Mouse (Mus musculus) liver, embryonic 15.5 days (tissue): ENCODE data around the gene Tmem176a. TPM values are rescaled to one million over a fixed set of nuclear protein-coding genes. Genes with fewer than 3 reads are reported as not detected.
"Not testable (repeated sequence)": the region's sequence is repeated elsewhere in the genome, so short reads cannot be mapped to it uniquely, and the experiment has no call there.

ENCODE experiments used
- ATAC-seq: fragments of 200-750 bp; cut with Nextera tagmentation; 2 replicates; pipeline ENCODE4 v1.8.0; 2017; ENCODE audit warnings: moderate number of reproducible peaks, mild to moderate bottlenecking, moderate library complexity; ENCODE audit not compliant: insufficient read depth
- H3K27ac ChIP-seq: fragments of 300-500 bp; sonication (generic); replicated peaks from 2 replicates; pipeline ENCODE4 v1.5.1; 2015; ENCODE audit warnings: mild to moderate bottlenecking, inconsistent platforms
- H3K27me3 ChIP-seq: fragments of 300-500 bp; sonication (generic); 2 replicates; pipeline ENCODE4 v1.6.1; 2015; ENCODE audit warnings: mild to moderate bottlenecking, inconsistent platforms
- H3K36me3 ChIP-seq: fragments of 300-500 bp; sonication (generic); replicated peaks from 2 replicates; pipeline ENCODE4 v1.6.1; 2015; ENCODE audit warnings: moderate library complexity, mild to moderate bottlenecking, inconsistent platforms
- H3K4me1 ChIP-seq: fragments of 300-500 bp; sonication (generic); replicated peaks from 2 replicates; pipeline ENCODE4 v1.6.1; 2015; ENCODE audit warnings: inconsistent platforms
- H3K4me2 ChIP-seq: fragments of 300-500 bp; sonication (generic); 2 replicates; pipeline ENCODE4 v1.6.1; 2015; ENCODE audit warnings: moderate library complexity, mild to moderate bottlenecking, inconsistent platforms
- H3K4me3 ChIP-seq: fragments of 300-500 bp; sonication (generic); replicated peaks from 2 replicates; pipeline ENCODE4 v1.5.1; 2015; ENCODE audit warnings: mild to moderate bottlenecking, inconsistent platforms
- H3K9ac ChIP-seq: fragments of 300-500 bp; sonication (generic); 2 replicates; pipeline ENCODE4 v1.6.1; 2015; ENCODE audit warnings: moderate library complexity, mild to moderate bottlenecking, inconsistent platforms
- H3K9me3 ChIP-seq: fragments of 300-500 bp; sonication (generic); replicated peaks from 2 replicates; pipeline ENCODE4 v1.6.1; 2016; ENCODE audit warnings: inconsistent platforms
- WGBS: fragments of 180-500 bp; shearing (Covaris S2); methylation state at CpG from one replicate; pipeline ENCODE4 v1.1.7; 2015; ENCODE audit warnings: mixed read lengths; ENCODE audit not compliant: insufficient replicate concordance; 5-methylcytosine and 5-hydroxymethylcytosine counted together
- polyA plus RNA-seq: library from polyadenylated mRNA; unstranded; fragments of >200 nt; fragmentation: Nextera tagmentation; extraction: Ambion mirVana; gene quantifications from 2 replicates; pipeline ENCODE4 v1.2.1, GENCODE M21; 2015

Gene Tmem176a
- polyA plus RNA-seq, result 119 and 143 TPM in 2 replicates

GRCm38 (mm10) chr6:48840371-48840969, at the start of gene Tmem176a:
TSS of gene Tmem176a (plus strand) at chr6:48840919.
- Histone ChIP-seq H3K36me3 (no peaks in the 10 kb centered on the region; the same call in 1 of the 2 replicates), H3K9me3 (no peaks in the 10 kb centered on the region), H3K4me2 (peak within 1 kb of the TSS; percentile 55), H3K4me1 (peaks cover 10% of the 10 kb centered on the region; the same call in 1 of the 2 replicates), H3K9ac (peak within 1 kb of the TSS; percentile 6; the same call in 1 of the 2 replicates), H3K27ac (peak within 1 kb of the TSS; percentile 68), H3K27me3 (no peaks in the 10 kb centered on the region), H3K4me3 (peak within 1 kb of the TSS; percentile 44)
- WGBS, result 15% methylated on average over 7 of the region's 7 CpGs
- ATAC-seq, result peak; percentile 54

DNA sequence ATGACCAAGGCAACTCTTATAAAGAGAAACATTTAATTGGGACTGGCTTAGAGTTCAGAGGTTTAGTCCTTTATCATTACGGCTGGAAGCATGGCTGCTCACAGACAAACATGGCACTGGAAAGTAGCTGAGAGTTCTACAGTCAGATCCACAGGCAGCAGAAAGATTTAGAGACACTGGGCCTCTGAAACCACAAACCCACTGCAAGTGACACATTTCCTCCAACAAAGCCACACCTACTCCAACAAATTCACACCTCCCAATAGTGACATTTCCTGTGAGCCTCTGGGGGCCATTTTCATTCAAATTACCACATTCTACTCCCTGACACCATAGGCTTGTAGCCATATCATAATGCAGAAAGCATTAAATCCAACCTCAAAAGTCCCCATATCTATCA, 38.8 kb upstream of the Tmem176a start:
- H3K27me3 ChIP-seq, result no peaks in the 10 kb centered on the region
- WGBS, result 13% methylated on average over 1 of the region's 1 CpGs
- H3K4me2 ChIP-seq, result no peak overlapping the region
- no peaks in the 10 kb centered on the region for H3K36me3 ChIP-seq
- no peak overlapping the region for H3K4me3 ChIP-seq
- no peaks in the 10 kb centered on the region for H3K4me1 ChIP-seq
- H3K9me3 ChIP-seq, result no peaks in the 10 kb centered on the region
- no peak overlapping the region for H3K27ac ChIP-seq
- ATAC-seq, result no peak
- no peak overlapping the region for H3K9ac ChIP-seq

DNA sequence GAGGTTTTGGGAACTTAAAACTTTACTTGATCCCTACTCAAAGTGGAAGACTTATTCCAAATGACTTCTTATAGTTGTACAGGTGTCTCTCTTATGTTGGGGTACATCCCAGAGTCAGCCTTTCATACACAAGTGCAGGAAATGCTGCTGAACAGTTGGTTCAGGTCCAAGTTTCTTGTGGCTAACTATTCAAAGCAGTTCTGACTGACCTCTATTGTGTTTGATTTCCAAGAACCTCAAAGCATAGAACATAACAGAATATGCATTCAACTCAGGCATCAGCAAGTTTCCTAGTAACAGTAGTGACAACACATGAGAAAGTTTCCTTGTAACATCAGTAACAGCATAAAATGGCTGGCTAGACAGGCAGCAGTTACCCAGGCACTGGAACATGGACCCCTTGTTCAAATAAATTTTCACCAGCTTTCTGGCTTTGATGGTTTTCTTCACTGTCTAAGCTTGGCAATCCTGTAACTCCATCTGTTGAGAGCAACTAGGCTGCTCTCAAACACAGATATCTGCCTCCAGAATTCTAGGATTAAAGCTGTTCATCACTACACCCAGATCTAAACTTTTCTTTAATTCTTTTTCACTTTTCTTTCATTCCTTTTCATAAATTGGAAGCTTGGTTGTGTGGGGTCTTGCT, 37.2 kb upstream of the Tmem176a start:
- H3K27me3 ChIP-seq, result no peaks in the 10 kb centered on the region
- no peak for ATAC-seq
- H3K9me3 ChIP-seq, result no peaks in the 10 kb centered on the region
- no peaks in the 10 kb centered on the region for H3K36me3 ChIP-seq
- H3K27ac ChIP-seq, result no peak overlapping the region
- H3K9ac ChIP-seq, result no peak overlapping the region
- H3K4me1 ChIP-seq, result no peaks in the 10 kb centered on the region
- no peak overlapping the region for H3K4me3 ChIP-seq
- H3K4me2 ChIP-seq, result no peak overlapping the region

DNA sequence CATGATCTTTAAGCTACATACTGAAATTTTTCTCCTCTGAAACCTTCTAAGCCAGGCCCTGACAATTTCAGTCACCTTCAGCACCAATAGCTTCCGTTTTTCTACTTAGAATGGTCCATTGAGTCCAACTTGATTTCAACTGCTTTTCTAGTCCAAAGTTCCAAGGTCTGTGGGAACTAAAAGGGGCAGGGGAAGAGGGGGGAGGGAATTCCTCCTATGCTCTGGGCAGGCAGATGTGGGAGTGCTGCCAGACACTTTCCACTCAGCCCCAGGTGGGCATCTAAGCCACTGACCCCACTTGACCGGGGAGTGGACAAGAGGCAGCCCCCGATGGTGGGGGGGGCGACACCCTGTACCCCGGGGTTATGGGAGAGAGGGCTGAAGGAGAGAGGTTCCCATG, 36.4 kb upstream of the Tmem176a start:
- Histone ChIP-seq H3K9ac (no peak overlapping the region), H3K4me1 (no peaks in the 10 kb centered on the region), H3K4me3 (no peak overlapping the region), H3K9me3 (no peaks in the 10 kb centered on the region), H3K27me3 (no peaks in the 10 kb centered on the region), H3K4me2 (no peak overlapping the region), H3K36me3 (no peaks in the 10 kb centered on the region), H3K27ac (no peak overlapping the region)
- ATAC-seq, result no peak
- 61% methylated on average over 5 of the region's 5 CpGs for WGBS

DNA sequence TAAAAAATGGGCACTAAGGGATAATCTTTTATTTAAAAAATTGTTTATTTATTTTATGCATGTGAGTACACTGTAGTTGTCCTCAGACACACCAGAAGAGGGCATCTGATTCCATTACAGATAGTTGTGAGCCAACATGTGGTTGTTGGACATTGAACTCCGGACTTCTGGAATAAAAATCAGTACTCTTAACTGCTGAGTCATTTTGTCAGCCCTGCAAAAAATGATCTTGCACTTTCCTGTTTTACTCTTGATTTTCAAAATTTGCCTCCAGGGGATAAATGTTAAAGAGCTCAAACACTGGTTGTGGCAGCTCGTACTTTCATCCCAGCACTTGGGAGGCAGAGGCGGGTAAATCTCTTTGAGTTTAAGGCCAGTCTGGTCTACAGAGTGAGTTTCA, 34.0 kb upstream of the Tmem176a start:
- Histone ChIP-seq H3K36me3 (no peaks in the 10 kb centered on the region), H3K9ac (no peak overlapping the region), H3K9me3 (no peaks in the 10 kb centered on the region), H3K27ac (no peak overlapping the region), H3K4me2 (no peak overlapping the region), H3K4me3 (no peak overlapping the region), H3K4me1 (no peaks in the 10 kb centered on the region), H3K27me3 (no peaks in the 10 kb centered on the region)
- ATAC-seq, result no peak
- 60% methylated on average over 3 of the region's 3 CpGs for WGBS

DNA sequence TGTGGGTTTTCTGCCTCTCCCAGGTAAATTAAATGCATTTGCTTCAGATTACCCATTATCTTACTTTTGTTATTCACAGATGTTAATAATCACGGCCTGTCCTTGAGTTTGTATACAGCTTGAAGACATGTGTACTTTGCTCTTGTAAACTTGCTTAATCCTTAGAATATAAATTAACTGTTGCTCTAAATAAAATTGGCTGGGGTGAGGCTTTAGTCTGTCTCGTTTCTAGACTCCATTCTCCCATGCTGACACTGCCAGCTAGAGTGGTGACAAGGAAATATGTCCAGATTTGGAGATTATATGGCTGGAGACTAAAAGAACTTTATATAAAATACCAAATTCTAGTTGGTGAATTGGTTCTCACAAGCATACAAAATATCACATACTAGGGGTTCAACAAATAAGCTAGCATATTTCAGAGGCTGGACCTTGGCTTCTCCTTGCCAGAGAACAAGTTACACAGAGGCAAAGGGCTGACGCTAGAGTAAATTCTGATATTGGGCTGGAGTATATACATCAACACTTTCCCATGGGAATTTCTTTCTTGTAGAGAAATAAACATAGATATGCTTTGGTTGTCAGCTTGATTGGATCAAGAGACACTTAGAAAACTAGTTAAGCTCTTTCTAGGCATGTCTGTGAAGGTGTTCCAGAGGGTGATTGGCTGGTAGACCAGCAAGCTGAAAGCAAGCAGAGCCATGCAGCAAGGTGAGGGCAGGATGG, 31.1 kb upstream of the Tmem176a start:
- no peak for ATAC-seq
- Histone ChIP-seq H3K27ac (no peak overlapping the region), H3K4me1 (no peaks in the 10 kb centered on the region), H3K27me3 (no peaks in the 10 kb centered on the region), H3K9me3 (no peaks in the 10 kb centered on the region), H3K4me3 (no peak overlapping the region), H3K9ac (no peak overlapping the region), H3K4me2 (no peak overlapping the region), H3K36me3 (no peaks in the 10 kb centered on the region)
- WGBS, result 59% methylated on average over 3 of the region's 3 CpGs

DNA sequence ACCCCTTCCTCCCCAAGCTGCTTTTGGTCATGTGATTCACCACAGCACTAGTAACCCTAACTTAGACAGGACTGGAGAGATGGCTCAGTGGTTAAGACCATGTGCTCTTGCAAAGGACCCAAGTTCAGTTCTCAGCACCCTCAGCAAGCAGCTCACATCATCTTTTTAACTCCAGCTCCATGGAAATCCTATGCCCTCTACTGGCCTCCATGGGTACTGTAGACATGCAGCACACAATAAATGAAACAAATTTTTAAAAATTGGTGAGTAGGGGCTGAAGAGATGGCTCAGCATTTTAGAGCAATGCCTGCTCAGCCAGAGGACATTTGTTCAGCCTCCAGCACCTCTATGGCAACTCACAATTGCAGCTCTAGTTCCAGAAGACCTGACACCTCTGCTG, 25.7 kb upstream of the Tmem176a start:
- Histone ChIP-seq H3K4me2 (no peak overlapping the region), H3K27me3 (no peaks in the 10 kb centered on the region), H3K36me3 (no peaks in the 10 kb centered on the region), H3K9ac (no peak overlapping the region), H3K4me3 (no peak overlapping the region), H3K4me1 (no peaks in the 10 kb centered on the region), H3K27ac (no peak overlapping the region), H3K9me3 (no peaks in the 10 kb centered on the region)
- no peak for ATAC-seq

DNA sequence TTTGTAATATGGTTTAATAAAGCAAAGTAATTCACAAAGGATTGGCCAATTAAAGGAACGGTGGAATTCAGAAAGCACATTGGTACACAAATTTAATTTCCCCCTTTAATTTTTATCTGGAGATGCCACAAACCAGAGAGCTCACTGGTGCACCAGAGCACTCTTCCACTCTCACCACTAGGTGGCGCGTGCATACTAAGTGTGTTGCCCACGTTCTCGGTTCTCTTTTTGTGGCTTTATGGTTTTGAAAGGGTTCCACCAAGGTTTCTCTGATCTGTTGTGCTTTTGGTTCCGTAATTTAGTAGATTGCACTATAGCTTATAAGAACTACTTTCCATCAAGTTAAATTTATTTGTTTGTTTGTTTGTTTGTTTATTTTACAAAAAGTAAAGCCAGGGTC, 22.9 kb upstream of the Tmem176a start:
- no peak overlapping the region for H3K9ac ChIP-seq
- no peak for ATAC-seq
- no peak overlapping the region for H3K4me3 ChIP-seq
- under 1% methylated on average over 6 of the region's 6 CpGs for WGBS
- no peak overlapping the region for H3K27ac ChIP-seq
- no peak overlapping the region for H3K4me2 ChIP-seq
- no peaks in the 10 kb centered on the region for H3K36me3 ChIP-seq
- no peaks in the 10 kb centered on the region for H3K4me1 ChIP-seq
- H3K9me3 ChIP-seq, result no peaks in the 10 kb centered on the region
- no peaks in the 10 kb centered on the region for H3K27me3 ChIP-seq

DNA sequence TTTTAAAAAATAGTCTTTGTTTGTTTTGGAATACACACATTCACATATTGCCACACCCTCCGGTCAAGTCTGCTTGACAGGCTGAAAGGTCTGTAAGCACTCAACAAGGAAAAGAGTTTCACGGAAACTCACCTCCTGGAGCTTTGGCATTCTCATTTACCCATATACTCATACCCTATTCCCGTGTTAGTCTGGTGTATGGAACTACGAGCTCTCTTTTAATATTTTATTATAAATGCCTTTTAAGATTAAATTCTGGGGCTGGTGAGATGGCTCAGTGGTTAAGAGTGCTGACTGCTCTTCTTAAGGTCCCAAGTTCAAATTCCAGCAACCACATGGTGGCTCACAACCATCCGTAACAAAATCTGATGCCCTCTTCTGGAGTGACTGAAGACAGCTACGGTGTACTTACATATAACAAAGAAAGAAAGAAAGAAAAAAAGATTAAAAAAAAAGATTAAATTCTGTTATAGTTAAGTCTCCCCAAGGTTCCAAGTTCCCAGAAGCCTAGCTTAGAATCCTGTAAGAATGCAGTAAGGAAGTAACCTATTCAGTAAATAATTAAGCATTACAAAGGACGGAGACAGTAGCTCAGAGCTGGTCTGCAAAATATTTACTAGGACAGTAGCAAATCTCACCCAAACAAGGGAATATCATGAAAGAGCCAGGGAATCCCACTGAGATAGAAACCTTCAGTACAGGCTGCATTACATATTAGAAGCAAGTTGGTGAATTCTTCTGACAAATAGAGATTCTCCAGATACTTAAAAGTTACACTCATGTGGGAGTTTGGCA, 18.5 kb upstream of the Tmem176a start:
- not testable (repeated sequence) for H3K27ac ChIP-seq, H3K4me3 ChIP-seq, H3K27me3 ChIP-seq, H3K36me3 ChIP-seq, H3K9ac ChIP-seq, H3K4me1 ChIP-seq, H3K4me2 ChIP-seq, H3K9me3 ChIP-seq, ATAC-seq
- WGBS, result 68% methylated on average over 7 of the region's 7 CpGs

DNA sequence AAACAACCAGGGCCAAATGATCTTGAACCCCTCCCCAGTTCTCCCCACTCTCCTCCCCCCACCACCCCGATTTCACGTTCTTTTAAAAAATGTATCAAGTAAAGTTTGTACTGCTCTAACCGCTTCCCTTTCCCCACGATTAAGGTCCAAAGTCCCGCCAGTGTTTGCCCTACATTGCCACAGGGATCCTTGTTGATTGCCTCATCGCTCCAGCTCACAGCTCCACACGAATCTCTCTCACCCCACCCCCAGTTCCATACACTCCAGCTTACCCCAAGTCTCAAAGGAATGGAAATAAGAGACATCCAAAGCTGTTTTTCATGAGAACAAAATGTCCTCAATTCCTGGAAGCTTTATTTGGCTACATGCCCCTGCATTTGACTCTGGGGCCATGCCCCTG, 15.7 kb upstream of the Tmem176a start:
- ATAC-seq, result peak; percentile 78
- Histone ChIP-seq H3K27ac (peak overlapping the region; percentile 34; the same call in 1 of the 2 replicates), H3K9me3 (no peaks in the 10 kb centered on the region), H3K9ac (no peak overlapping the region), H3K4me3 (no peak overlapping the region), H3K4me2 (no peak overlapping the region), H3K4me1 (peaks cover 15% of the 10 kb centered on the region), H3K36me3 (no peaks in the 10 kb centered on the region), H3K27me3 (no peaks in the 10 kb centered on the region)
- 41% methylated on average over 7 of the region's 7 CpGs for WGBS

GRCm38 (mm10) chr6:48828976-48829375, 11.7 kb upstream of the Tmem176a start:
- Histone ChIP-seq H3K4me3 (no peak overlapping the region), H3K36me3 (peaks cover 13% of the 10 kb centered on the region), H3K9ac (no peak overlapping the region), H3K27ac (no peak overlapping the region), H3K4me1 (peaks cover 23% of the 10 kb centered on the region), H3K4me2 (no peak overlapping the region), H3K9me3 (no peaks in the 10 kb centered on the region), H3K27me3 (no peaks in the 10 kb centered on the region)
- WGBS, result 64% methylated on average over 1 of the region's 1 CpGs
- no peak for ATAC-seq
